Mouse (Mus musculus) bone marrow, adult 2 months (tissue): ENCODE data around the gene Clip2. TPM values are rescaled to one million over a fixed set of nuclear protein-coding genes. Genes with fewer than 3 reads are reported as not detected.

Experiments
- H3K27ac ChIP-seq: fragments of 200-500 bp; 2 replicates; pipeline ENCODE4 v1.5.1; 2012; ENCODE audit warnings: low read depth, mild to moderate bottlenecking, control low read depth, inconsistent platforms, low read length; ENCODE audit not compliant: control insufficient read depth, poor library complexity, insufficient read depth
- H3K4me1 ChIP-seq: fragments of 200-500 bp; 2 replicates; pipeline ENCODE4 v1.6.1; 2011; ENCODE audit warnings: low read length; ENCODE audit not compliant: control insufficient read depth, insufficient read depth
- H3K4me3 ChIP-seq: fragments of 200-500 bp; replicated peaks from 2 replicates; pipeline ENCODE3; 2011; ENCODE audit warnings: mild to moderate bottlenecking, low read depth, low read length, control low read depth; ENCODE audit not compliant: control insufficient read depth
- CTCF ChIP-seq: fragments of 200-500 bp; IDR thresholded peaks from 2 replicates; pipeline ENCODE4 v1.5.1; 2011; ENCODE audit warnings: low read length, control low read depth; ENCODE audit not compliant: control insufficient read depth, insufficient read depth
- POLR2A ChIP-seq: fragments of 200-500 bp; IDR thresholded peaks from 2 replicates; pipeline ENCODE4 v1.6.1; 2011; ENCODE audit warnings: low read depth, mild to moderate bottlenecking, control low read depth, low read length, borderline replicate concordance; ENCODE audit not compliant: control insufficient read depth
- WGBS: fragments of 180-500 bp; shearing (Covaris S2); methylation state at CpG from one replicate; pipeline ENCODE4 v1.1.7; 2018; 5-methylcytosine and 5-hydroxymethylcytosine counted together
- polyA plus RNA-seq: library from polyadenylated mRNA; stranded (reverse); fragments of >200 nt; gene quantifications from 2 replicates; pipeline ENCODE4 v1.2.4, GENCODE M21; 2011; ENCODE audit warnings: low replicate concordance; ENCODE audit not compliant: missing spikeins, insufficient read depth, insufficient read length

Gene Clip2
- polyA plus RNA-seq, 1 experiment: 5.6 TPM

- Histone ChIP-seq H3K4me1 (no peaks in the 10 kb centered on the region), H3K27ac (no peak overlapping the region), H3K4me3 (no peak overlapping the region)
- no peak for TF ChIP-seq POLR2A
- no peak for TF ChIP-seq CTCF
- 82% methylated on average over 5 of the region's 5 CpGs for WGBS
Observed at GRCm38 (mm10) chr5:134510266-134510665, 42.0 kb downstream of the Clip2 start.

- no peaks in the 10 kb centered on the region for H3K4me1 ChIP-seq
- 23% methylated on average over 5 of the region's 5 CpGs for WGBS
- TF ChIP-seq POLR2A: no peak
- TF ChIP-seq CTCF: no peak
- no peak overlapping the region for H3K27ac ChIP-seq
- H3K4me3 ChIP-seq: no peak overlapping the region
Observed at GRCm38 (mm10) chr5:134508965-134509364, 43.3 kb downstream of the Clip2 start.

- H3K4me1 ChIP-seq: no peaks in the 10 kb centered on the region
- 81% methylated on average over 5 of the region's 5 CpGs for WGBS
- H3K27ac ChIP-seq: no peak overlapping the region
- H3K4me3 ChIP-seq: no peak overlapping the region
- TF ChIP-seq CTCF (no peak), POLR2A (no peak)
Observed at GRCm38 (mm10) chr5:134507859-134508399, 44.3 kb downstream of the Clip2 start.

- no peaks in the 10 kb centered on the region for H3K4me1 ChIP-seq
- H3K4me3 ChIP-seq: no peak overlapping the region
- WGBS: 8% methylated on average over 10 of the region's 10 CpGs
- peak; percentile 97 for TF ChIP-seq CTCF
- TF ChIP-seq POLR2A: no peak
- no peak overlapping the region for H3K27ac ChIP-seq
Observed at GRCm38 (mm10) chr5:134507307-134507706, 44.9 kb downstream of the Clip2 start.

GRCm38 (mm10) chr5:134505810-134506292 is 46.4 kb downstream of the Clip2 start:
- Histone ChIP-seq H3K4me1 (no peaks in the 10 kb centered on the region), H3K4me3 (no peak overlapping the region), H3K27ac (no peak overlapping the region)
- no peak for TF ChIP-seq POLR2A
- no peak for TF ChIP-seq CTCF
- 79% methylated on average over 9 of the region's 9 CpGs for WGBS

GRCm38 (mm10) chr5:134502591-134502990 is 49.6 kb downstream of the Clip2 start:
- no peak overlapping the region for H3K27ac ChIP-seq
- no peak overlapping the region for H3K4me3 ChIP-seq
- 91% methylated on average over 18 of the region's 18 CpGs for WGBS
- no peaks in the 10 kb centered on the region for H3K4me1 ChIP-seq
- TF ChIP-seq CTCF (no peak), POLR2A (no peak)

GRCm38 (mm10) chr5:134501453-134501852 is 50.8 kb downstream of the Clip2 start:
- Histone ChIP-seq H3K27ac (0 out of 2 replicates have a peak overlapping the region, but pooled peaks have one; percentile 16), H3K4me1 (no peaks in the 10 kb centered on the region), H3K4me3 (no peak overlapping the region)
- WGBS: 73% methylated on average over 9 of the region's 9 CpGs
- TF ChIP-seq POLR2A: no peak
- TF ChIP-seq CTCF: 0 out of 2 replicates have a peak, but pooled peaks have one; percentile 13

- no peak overlapping the region for H3K4me3 ChIP-seq
- no peak for TF ChIP-seq CTCF
- TF ChIP-seq POLR2A: no peak
- WGBS: 79% methylated on average over 3 of the region's 3 CpGs
Observed at GRCm38 (mm10) chr5:134500681-134501080, 51.6 kb downstream of the Clip2 start.

GRCm38 (mm10) chr5:134500062-134500461 is 52.2 kb downstream of the Clip2 start:
- no peak overlapping the region for H3K27ac ChIP-seq
- TF ChIP-seq POLR2A: no peak
- TF ChIP-seq CTCF: peak; percentile 65
- H3K4me3 ChIP-seq: no peak overlapping the region
- 66% methylated on average over 4 of the region's 4 CpGs for WGBS
- H3K4me1 ChIP-seq: no peaks in the 10 kb centered on the region

More at GRCm38 (mm10) chr5:134500681-134501080, 51.6 kb downstream of the Clip2 start:
- H3K27ac ChIP-seq: no peak overlapping the region
- H3K4me1 ChIP-seq: no peaks in the 10 kb centered on the region
